Mouse (Mus musculus) embryonic facial prominence, embryonic 15.5 days (tissue): ENCODE data around the gene Tbc1d4. TPM values are rescaled to one million over a fixed set of nuclear protein-coding genes. Genes with fewer than 3 reads are reported as not detected.

Source experiments
- ATAC-seq: fragments of 200-750 bp; cut with Nextera tagmentation; 2 replicates; pipeline ENCODE4 v1.8.0; 2017; ENCODE audit warnings: low read depth, moderate TSS enrichment; ENCODE audit not compliant: insufficient number of reproducible peaks, low FRiP score, low TSS enrichment
- H3K27ac ChIP-seq: fragments of 300-500 bp; sonication (generic); replicated peaks from 2 replicates; pipeline ENCODE4 v1.5.1; 2015; ENCODE audit warnings: mild to moderate bottlenecking, inconsistent platforms
- H3K27me3 ChIP-seq: fragments of 300-500 bp; sonication (generic); 2 replicates; pipeline ENCODE4 v1.6.1; 2015; ENCODE audit warnings: inconsistent platforms
- H3K36me3 ChIP-seq: fragments of 300-500 bp; sonication (generic); 2 replicates; pipeline ENCODE4 v1.6.1; 2015; ENCODE audit warnings: mild to moderate bottlenecking, inconsistent platforms
- H3K4me1 ChIP-seq: fragments of 300-500 bp; sonication (generic); 2 replicates; pipeline ENCODE4 v1.6.1; 2015; ENCODE audit warnings: inconsistent platforms
- H3K4me2 ChIP-seq: fragments of 300-500 bp; sonication (generic); replicated peaks from 2 replicates; pipeline ENCODE4 v1.6.1; 2015; ENCODE audit warnings: mild to moderate bottlenecking, inconsistent platforms
- H3K4me3 ChIP-seq: fragments of 300-500 bp; sonication (generic); replicated peaks from 2 replicates; pipeline ENCODE4 v1.5.1; 2015; ENCODE audit warnings: mild to moderate bottlenecking, inconsistent platforms
- H3K9ac ChIP-seq: fragments of 300-500 bp; sonication (generic); 2 replicates; pipeline ENCODE4 v1.6.1; 2015; ENCODE audit warnings: inconsistent platforms
- H3K9me3 ChIP-seq: fragments of 300-500 bp; sonication (generic); replicated peaks from 2 replicates; pipeline ENCODE4 v1.6.1; 2016; ENCODE audit warnings: inconsistent platforms
- WGBS: fragments of 180-500 bp; shearing (Covaris S2); methylation state at CpG from one replicate; pipeline ENCODE4 v1.1.7; 2015; 5-methylcytosine and 5-hydroxymethylcytosine counted together
- polyA plus RNA-seq: library from polyadenylated mRNA; unstranded; fragments of >200 nt; fragmentation: Nextera tagmentation; extraction: Ambion mirVana; gene quantifications from 2 replicates; pipeline ENCODE4 v1.2.1, GENCODE M21; 2015

The Tbc1d4 gene
- polyA plus RNA-seq, 1 experiment from 2014 or later: 15.1 TPM

DNA sequence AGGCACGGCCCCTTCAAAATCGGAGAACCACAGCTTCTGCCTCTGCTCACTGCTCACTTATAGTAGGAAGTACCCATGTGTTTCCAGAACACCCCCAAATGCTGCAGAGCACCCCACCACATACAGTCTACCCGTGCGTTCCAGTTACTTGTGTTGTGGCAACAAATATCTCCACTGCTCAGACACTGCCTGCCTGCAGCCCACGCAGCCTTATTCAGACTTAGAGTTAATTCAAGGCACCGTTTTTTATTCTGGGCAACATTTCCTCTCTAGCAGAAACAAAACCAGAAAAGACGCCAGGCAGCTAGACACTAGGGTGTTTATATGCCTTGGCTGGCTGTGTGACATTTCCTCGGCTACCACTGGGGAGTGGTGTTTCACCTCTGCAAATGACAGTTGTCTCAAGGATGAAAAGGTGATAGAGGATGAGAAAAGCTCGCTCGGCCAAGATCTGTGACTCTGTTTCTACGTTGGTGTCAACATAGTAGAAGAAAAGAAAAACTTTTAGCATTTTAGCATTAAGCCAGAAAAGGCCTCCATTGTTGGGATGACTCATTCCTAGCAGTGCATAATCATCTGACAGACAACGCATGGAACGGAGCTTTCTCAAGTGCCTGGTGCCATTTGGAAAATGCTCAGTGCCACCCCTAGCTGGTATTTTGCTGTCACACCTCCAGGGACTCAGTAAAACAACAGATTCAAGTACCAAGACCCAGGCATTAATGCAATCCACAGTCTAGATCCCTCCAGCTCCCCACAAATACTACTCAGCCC, 98.3 kb downstream of the Tbc1d4 start:
- H3K4me3 ChIP-seq: no peak overlapping the region
- no peaks in the 10 kb centered on the region for H3K36me3 ChIP-seq
- WGBS: 59% methylated on average over 13 of the region's 13 CpGs
- no peak overlapping the region for H3K4me2 ChIP-seq
- H3K9me3 ChIP-seq: no peaks in the 10 kb centered on the region
- no peak overlapping the region for H3K9ac ChIP-seq
- ATAC-seq: no peak
- no peaks in the 10 kb centered on the region for H3K27me3 ChIP-seq
- H3K4me1 ChIP-seq: peaks cover 12% of the 10 kb centered on the region
- H3K27ac ChIP-seq: no peak overlapping the region

DNA sequence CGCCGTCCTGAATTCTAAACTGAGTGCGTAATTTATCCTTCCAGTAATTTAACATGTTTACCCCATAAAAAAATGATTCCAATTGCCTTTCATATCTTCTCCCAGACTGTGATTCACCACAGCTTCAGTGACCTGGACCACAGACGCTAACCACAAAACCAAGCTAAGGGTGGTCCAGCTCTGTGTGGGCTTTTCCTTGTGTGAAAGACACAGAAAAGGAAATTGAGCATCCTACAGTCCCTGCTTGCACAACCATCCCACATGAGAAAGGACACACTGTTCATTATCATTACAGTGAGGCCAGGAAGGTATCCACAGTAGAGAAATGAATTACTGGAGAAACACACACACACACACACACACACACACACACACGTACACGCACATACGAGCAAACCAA, 99.2 kb downstream of the Tbc1d4 start:
- H3K9ac ChIP-seq: no peak overlapping the region
- H3K9me3 ChIP-seq: no peaks in the 10 kb centered on the region
- no peak overlapping the region for H3K27ac ChIP-seq
- H3K36me3 ChIP-seq: no peaks in the 10 kb centered on the region
- H3K4me2 ChIP-seq: no peak overlapping the region
- H3K4me1 ChIP-seq: peaks cover 12% of the 10 kb centered on the region
- no peak overlapping the region for H3K4me3 ChIP-seq
- H3K27me3 ChIP-seq: no peaks in the 10 kb centered on the region
- WGBS: 57% methylated on average over 7 of the region's 7 CpGs
- peak; percentile 34; the same call in 1 of the 2 replicates for ATAC-seq

- Histone ChIP-seq H3K9ac (no peak overlapping the region), H3K4me2 (no peak overlapping the region), H3K27me3 (no peaks in the 10 kb centered on the region), H3K9me3 (no peaks in the 10 kb centered on the region), H3K36me3 (no peaks in the 10 kb centered on the region), H3K4me1 (peaks cover 12% of the 10 kb centered on the region), H3K27ac (no peak overlapping the region), H3K4me3 (no peak overlapping the region)
- no peak for ATAC-seq
- 40% methylated on average over 7 of the region's 7 CpGs for WGBS
These were observed 101.0 kb downstream of the Tbc1d4 start for GRCm38 (mm10) chr14:101507956-101508355.

DNA sequence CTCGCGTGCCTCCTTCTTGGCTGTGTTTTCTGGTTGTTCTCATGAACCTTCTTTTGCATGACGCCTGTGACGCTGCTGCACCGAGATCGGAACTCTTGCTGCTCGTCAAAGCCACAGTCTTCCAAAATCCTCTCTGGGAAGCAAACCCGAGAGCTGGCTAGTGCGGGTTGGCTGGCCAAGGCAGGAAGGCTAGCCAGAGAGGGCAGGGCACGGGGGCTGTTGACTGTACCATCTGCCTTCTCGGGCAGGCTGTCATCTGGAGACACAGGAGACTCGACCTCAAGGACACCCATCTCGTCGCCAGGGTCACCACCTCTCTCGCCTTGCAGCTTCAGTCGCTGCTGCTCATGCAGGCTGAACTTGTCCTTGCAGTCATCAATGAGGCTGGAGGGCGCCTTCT, 101.8 kb downstream of the Tbc1d4 start:
- Histone ChIP-seq H3K27me3 (no peaks in the 10 kb centered on the region), H3K4me3 (no peak overlapping the region), H3K4me1 (peaks cover 12% of the 10 kb centered on the region), H3K4me2 (no peak overlapping the region), H3K36me3 (no peaks in the 10 kb centered on the region), H3K27ac (no peak overlapping the region), H3K9ac (no peak overlapping the region), H3K9me3 (no peaks in the 10 kb centered on the region)
- no peak for ATAC-seq
- WGBS: 86% methylated on average over 17 of the region's 17 CpGs

GRCm38 (mm10) chr14:101505805-101506204, 103.2 kb downstream of the Tbc1d4 start:
- no peaks in the 10 kb centered on the region for H3K9me3 ChIP-seq
- no peak overlapping the region for H3K4me2 ChIP-seq
- no peaks in the 10 kb centered on the region for H3K36me3 ChIP-seq
- peaks cover 8% of the 10 kb centered on the region for H3K4me1 ChIP-seq
- H3K4me3 ChIP-seq: no peak overlapping the region
- no peak overlapping the region for H3K27ac ChIP-seq
- no peaks in the 10 kb centered on the region for H3K27me3 ChIP-seq
- no peak for ATAC-seq
- no peak overlapping the region for H3K9ac ChIP-seq

DNA sequence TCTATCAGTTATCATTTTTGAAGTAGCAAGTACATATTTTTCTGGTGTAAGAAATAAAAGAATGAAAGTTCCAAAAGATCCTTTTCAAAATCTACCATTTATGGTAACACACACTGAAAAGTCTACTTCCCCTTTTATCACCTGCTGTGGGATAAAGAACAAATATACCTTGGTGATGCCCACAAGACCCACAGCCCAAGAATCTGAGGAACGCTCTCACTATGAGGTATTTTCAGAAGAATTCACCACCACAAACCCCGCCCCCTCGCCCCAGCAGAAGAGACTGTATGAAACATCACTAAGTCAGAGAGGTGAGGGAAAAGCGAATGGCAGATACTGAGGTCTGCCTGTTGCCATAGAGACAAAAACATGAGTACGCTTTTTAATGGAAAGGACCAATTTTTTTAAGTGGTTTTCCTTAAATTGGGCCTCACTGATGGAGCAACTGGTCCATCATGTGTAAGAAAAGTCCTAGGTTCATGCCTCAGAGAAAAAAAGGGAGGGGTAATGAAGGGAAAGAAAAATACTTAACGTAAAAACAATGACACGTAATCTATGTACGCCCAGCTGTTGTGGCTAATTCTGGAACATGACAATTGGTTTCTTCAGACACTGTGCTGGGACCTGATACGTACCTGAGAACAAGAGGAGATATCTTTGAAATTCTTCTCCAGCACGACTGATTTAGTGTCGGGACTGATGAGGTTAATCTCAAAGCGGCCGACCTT, 104.4 kb downstream of the Tbc1d4 start:
- Histone ChIP-seq H3K27ac (no peak overlapping the region), H3K4me2 (no peak overlapping the region), H3K4me3 (no peak overlapping the region), H3K36me3 (no peaks in the 10 kb centered on the region), H3K9ac (no peak overlapping the region), H3K4me1 (no peaks in the 10 kb centered on the region), H3K27me3 (no peaks in the 10 kb centered on the region), H3K9me3 (no peaks in the 10 kb centered on the region)
- 87% methylated on average over 13 of the region's 13 CpGs for WGBS
- ATAC-seq: no peak

- no peaks in the 10 kb centered on the region for H3K4me1 ChIP-seq
- H3K4me3 ChIP-seq: no peak overlapping the region
- H3K27me3 ChIP-seq: no peaks in the 10 kb centered on the region
- no peak overlapping the region for H3K9ac ChIP-seq
- no peaks in the 10 kb centered on the region for H3K36me3 ChIP-seq
- no peaks in the 10 kb centered on the region for H3K9me3 ChIP-seq
- WGBS: 74% methylated on average over 3 of the region's 3 CpGs
- H3K4me2 ChIP-seq: no peak overlapping the region
- no peak overlapping the region for H3K27ac ChIP-seq
- no peak for ATAC-seq
These were observed 105.6 kb downstream of the Tbc1d4 start for GRCm38 (mm10) chr14:101503168-101503961.

DNA sequence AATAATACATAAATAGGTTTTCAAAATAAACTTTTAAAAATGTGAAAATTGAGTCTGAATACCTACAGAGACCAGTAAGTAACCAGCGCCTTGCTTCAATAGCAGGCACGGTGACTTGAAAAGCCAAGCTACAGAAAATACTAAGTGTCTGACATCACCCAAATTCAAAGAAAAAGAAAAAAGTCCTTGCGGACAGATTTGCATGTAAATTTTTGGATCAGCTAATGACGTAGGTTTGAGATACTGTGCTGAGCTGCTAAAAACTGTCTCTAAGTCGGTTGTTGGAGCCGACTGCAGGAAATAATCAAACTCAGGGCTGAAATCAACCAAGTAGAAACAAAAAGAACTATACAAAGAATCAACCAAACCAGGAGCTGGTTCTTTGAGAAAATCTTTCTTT, 107.1 kb downstream of the Tbc1d4 start:
- no peak overlapping the region for H3K27ac ChIP-seq
- no peak overlapping the region for H3K9ac ChIP-seq
- no peaks in the 10 kb centered on the region for H3K9me3 ChIP-seq
- H3K4me3 ChIP-seq: no peak overlapping the region
- WGBS: 82% methylated on average over 6 of the region's 6 CpGs
- no peak for ATAC-seq
- H3K4me2 ChIP-seq: no peak overlapping the region
- H3K4me1 ChIP-seq: no peaks in the 10 kb centered on the region
- no peaks in the 10 kb centered on the region for H3K36me3 ChIP-seq
- H3K27me3 ChIP-seq: no peaks in the 10 kb centered on the region

DNA sequence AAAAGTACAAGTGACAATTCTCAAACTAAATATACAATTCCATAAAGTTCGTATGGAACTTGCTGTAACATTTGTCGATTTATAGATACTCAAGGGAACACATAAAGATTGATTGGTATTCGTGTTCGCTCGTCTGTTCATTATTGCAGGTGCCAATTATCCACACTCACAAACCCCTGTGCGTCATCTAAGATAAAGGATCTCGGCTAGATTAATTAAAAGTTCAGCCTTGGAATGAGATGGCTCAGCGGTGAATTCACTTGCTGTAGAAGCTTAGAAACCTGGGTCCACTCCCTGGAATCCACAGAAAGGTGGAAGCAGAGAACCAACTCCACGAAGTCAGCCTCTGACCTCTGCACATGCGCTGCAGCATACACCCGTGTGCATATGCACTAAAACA, 107.5 kb downstream of the Tbc1d4 start:
- no peaks in the 10 kb centered on the region for H3K4me1 ChIP-seq
- no peaks in the 10 kb centered on the region for H3K9me3 ChIP-seq
- H3K36me3 ChIP-seq: no peaks in the 10 kb centered on the region
- 88% methylated on average over 11 of the region's 11 CpGs for WGBS
- H3K27ac ChIP-seq: no peak overlapping the region
- H3K27me3 ChIP-seq: no peaks in the 10 kb centered on the region
- no peak overlapping the region for H3K4me3 ChIP-seq
- no peak for ATAC-seq
- H3K4me2 ChIP-seq: no peak overlapping the region
- no peak overlapping the region for H3K9ac ChIP-seq

DNA sequence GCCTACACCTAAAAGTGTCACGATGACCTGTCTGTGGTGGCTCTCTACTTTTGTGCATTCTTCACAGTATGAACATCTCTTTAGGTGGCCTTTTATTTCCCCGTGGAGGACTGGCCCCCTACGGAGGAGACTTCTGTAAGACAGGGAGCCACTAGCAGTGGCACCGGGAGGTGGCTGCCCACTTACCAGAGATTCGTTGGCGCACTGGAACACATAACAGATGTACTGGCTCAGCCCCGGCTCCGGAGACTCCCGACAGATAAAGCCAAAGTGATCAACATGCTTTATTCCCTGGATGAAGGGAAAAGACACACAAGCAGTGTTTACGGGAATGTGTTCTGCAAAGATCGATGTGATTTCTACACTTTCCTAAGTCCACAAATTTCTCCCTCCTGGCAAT, 108.2 kb downstream of the Tbc1d4 start:
- Histone ChIP-seq H3K27me3 (no peaks in the 10 kb centered on the region), H3K4me2 (no peak overlapping the region), H3K4me3 (no peak overlapping the region), H3K4me1 (no peaks in the 10 kb centered on the region), H3K36me3 (no peaks in the 10 kb centered on the region), H3K27ac (no peak overlapping the region), H3K9me3 (no peaks in the 10 kb centered on the region), H3K9ac (no peak overlapping the region)
- ATAC-seq: no peak
- 71% methylated on average over 11 of the region's 11 CpGs for WGBS

DNA sequence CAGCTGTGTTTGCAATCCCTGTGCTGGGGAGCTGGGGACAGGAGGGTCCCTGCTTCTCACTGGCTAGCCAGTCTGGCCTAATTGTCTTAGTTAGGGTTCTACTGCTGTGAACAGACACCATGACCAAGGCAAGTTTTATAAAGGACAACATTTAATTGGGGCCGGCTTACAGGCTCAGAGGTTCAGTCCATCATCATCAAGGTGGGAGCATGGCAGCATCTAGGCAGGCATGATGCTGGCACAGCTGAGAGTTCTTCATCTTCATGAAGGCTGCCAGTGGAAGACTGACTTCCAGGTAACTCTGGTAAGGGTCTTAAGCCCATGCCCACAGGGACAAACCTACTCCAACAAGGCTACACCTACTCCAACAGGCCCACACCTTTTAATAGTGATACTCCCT, 109.2 kb downstream of the Tbc1d4 start:
- no peaks in the 10 kb centered on the region for H3K36me3 ChIP-seq
- no peak overlapping the region for H3K4me3 ChIP-seq
- no peak overlapping the region for H3K27ac ChIP-seq
- no peak overlapping the region for H3K9ac ChIP-seq
- 92% methylated on average over 1 of the region's 1 CpGs for WGBS
- ATAC-seq: no peak
- H3K4me1 ChIP-seq: no peaks in the 10 kb centered on the region
- H3K27me3 ChIP-seq: no peaks in the 10 kb centered on the region
- H3K4me2 ChIP-seq: no peak overlapping the region
- H3K9me3 ChIP-seq: no peaks in the 10 kb centered on the region
